12 mouse cellular contexts compared by ENCODE assay signal in the genomic region with DNA sequence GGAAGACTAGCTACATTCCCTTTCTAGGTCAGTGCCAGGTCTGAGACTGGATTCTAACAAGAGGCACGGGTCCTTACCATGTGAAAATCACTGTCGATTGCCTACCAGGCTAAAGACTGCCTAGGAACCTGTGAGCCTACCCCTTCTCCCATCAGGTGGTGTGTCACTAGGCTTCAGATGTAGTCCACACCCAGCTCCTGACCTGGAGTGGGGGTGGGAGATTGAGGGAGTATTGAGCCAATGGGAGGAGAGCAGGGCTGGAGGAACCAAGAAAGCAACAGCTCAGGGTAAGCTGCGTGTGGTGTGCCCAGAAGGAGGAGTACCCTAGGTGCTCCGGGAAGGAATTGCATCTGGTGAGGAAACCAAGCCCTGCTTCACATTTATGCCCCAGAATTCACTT. TPM values are rescaled to one million over a fixed set of nuclear protein-coding genes. Genes with fewer than 3 reads are reported as not detected.
A peak's percentile ranks its signal among the peaks of the same experiment; 100 is the strongest.
DNase-seq lines count a peak whose midpoint lies in the region; ATAC-seq and TF ChIP-seq lines count a peak whose summit lies in the region.
"Had no signal": no experiment of that assay in that cellular context is flagged by ENCODE, and none has a peak within 500 bp of the region (broad histone marks: within the 10 kb centered on the region; RNA-seq: fewer than 3 reads in every experiment).

No protein-coding gene starts in this region.

- peaks cover 78% of the 10 kb centered on the region for H3K36me3 ChIP-seq in forebrain, embryonic 10.5 days (replicated peaks)
- H3K36me3 ChIP-seq in forebrain, embryonic 11.5 days (ENCODE audit: control insufficient read depth, insufficient read depth, low read length) = no peaks in the 10 kb centered on the region
- no peaks in the 10 kb centered on the region for H3K36me3 ChIP-seq in lung, postnatal 0 days (ENCODE audit: insufficient read depth, low read length)
- H3K36me3 ChIP-seq in midbrain, embryonic 11.5 days (ENCODE audit: control insufficient read depth, insufficient read depth, low read length) = no peaks in the 10 kb centered on the region; the same call in 1 of the 2 replicates
- H3K36me3 ChIP-seq in stomach, embryonic 16.5 days (ENCODE audit: control insufficient read depth, insufficient read depth, low read length) = no peaks in the 10 kb centered on the region

- peak overlapping the region; percentile 73 for H3K27ac ChIP-seq in forebrain, embryonic 10.5 days
- H3K27ac ChIP-seq in forebrain, embryonic 11.5 days (ENCODE audit: low read depth, low read length) = no peak overlapping the region
- no peak overlapping the region for H3K27ac ChIP-seq in lung, postnatal 0 days (ENCODE audit: low read length)
- no peak overlapping the region; the same call in 1 of the 2 replicates for H3K27ac ChIP-seq in midbrain, embryonic 11.5 days (ENCODE audit: low read depth, low read length)
- no peak overlapping the region for H3K27ac ChIP-seq in stomach, embryonic 16.5 days (ENCODE audit: low read length)

- H3K4me2 ChIP-seq in forebrain, embryonic 11.5 days (ENCODE audit: low read depth, low read length, severe bottlenecking) = no peak overlapping the region
- no peak overlapping the region for H3K4me2 ChIP-seq in lung, postnatal 0 days (replicated peaks; ENCODE audit: low read depth, low read length)
- no peak overlapping the region for H3K4me2 ChIP-seq in midbrain, embryonic 11.5 days
- H3K4me2 ChIP-seq in stomach, embryonic 16.5 days (ENCODE audit: low read depth, low read length) = no peak overlapping the region

- TF ChIP-seq CTCF in lung, postnatal 0 days (IDR thresholded peaks at IDR 0.05) = no peak

- no peak overlapping the region for H3K4me3 ChIP-seq in forebrain, embryonic 10.5 days
- H3K4me3 ChIP-seq in forebrain, embryonic 11.5 days (ENCODE audit: low read depth, low read length) = no peak overlapping the region
- H3K4me3 ChIP-seq in lung, postnatal 0 days (ENCODE audit: low read depth, low read length) = no peak overlapping the region
- H3K4me3 ChIP-seq in midbrain, embryonic 11.5 days (ENCODE audit: low read depth, low read length) = no peak overlapping the region
- no peak overlapping the region for H3K4me3 ChIP-seq in stomach, embryonic 16.5 days (replicated peaks; ENCODE audit: low read length)
- H3K4me3 ChIP-seq: myocyte had no signal

- TF ChIP-seq EP300 in lung, postnatal 0 days (IDR thresholded peaks at IDR 0.05) = no peak

- no peak for DNase-seq in forebrain, embryonic 10.5 days (ENCODE audit: extremely low spot score, low spot score)
- no peak for DNase-seq in forebrain, embryonic 11.5 days (ENCODE audit: low spot score)
- DNase-seq in lung, postnatal 0 days (ENCODE audit: low spot score) = peak; percentile 42
- no peak for DNase-seq in lung, postnatal 4 days
- no peak for DNase-seq in midbrain, embryonic 11.5 days (ENCODE audit: low spot score, missing footprints)
- DNase-seq in gastrocnemius, postnatal 4 days (ENCODE audit: low spot score in 2 of 2) = no peak
- no peak for DNase-seq in heart, adult 18-20 months
- DNase-seq: kidney, adult 18-20 months; lung, postnatal 14 days; thymus, postnatal 36 days had no signal

- ATAC-seq in forebrain, embryonic 11.5 days (replicated peaks; ENCODE audit: low FRiP score) = no peak
- ATAC-seq in lung, postnatal 0 days = peak; percentile 73
- ATAC-seq in midbrain, embryonic 11.5 days (ENCODE audit: low FRiP score) = no peak
- ATAC-seq in stomach, embryonic 16.5 days (ENCODE audit: insufficient read depth, low FRiP score) = peak; percentile 19; the same call in 1 of the 2 replicates

- no peak overlapping the region for H3K9ac ChIP-seq in forebrain, embryonic 11.5 days (ENCODE audit: low read length)
- H3K9ac ChIP-seq in lung, postnatal 0 days (replicated peaks; ENCODE audit: low read depth) = no peak overlapping the region
- peak overlapping the region; percentile 42; the same call in 1 of the 2 replicates for H3K9ac ChIP-seq in midbrain, embryonic 11.5 days (ENCODE audit: low read length)
- H3K9ac ChIP-seq in stomach, embryonic 16.5 days (ENCODE audit: low read length) = peak overlapping the region; percentile 34; the same call in 1 of the 2 replicates

- 69% methylated on average over 4 of the region's 4 CpGs for WGBS in forebrain, embryonic 10.5 days
- 70% methylated on average over 4 of the region's 4 CpGs for WGBS in forebrain, embryonic 11.5 days
- 35% methylated on average over 4 of the region's 4 CpGs for WGBS in lung, postnatal 0 days
- WGBS in midbrain, embryonic 11.5 days = 75% methylated on average over 4 of the region's 4 CpGs
- WGBS in stomach, embryonic 16.5 days = 41% methylated on average over 4 of the region's 4 CpGs

- no peaks in the 10 kb centered on the region for H3K9me3 ChIP-seq in forebrain, embryonic 10.5 days
- H3K9me3 ChIP-seq in forebrain, embryonic 11.5 days (ENCODE audit: control insufficient read depth, low read length) = no peaks in the 10 kb centered on the region
- H3K9me3 ChIP-seq in lung, postnatal 0 days (ENCODE audit: low read length) = no peaks in the 10 kb centered on the region
- no peaks in the 10 kb centered on the region for H3K9me3 ChIP-seq in midbrain, embryonic 11.5 days (ENCODE audit: control insufficient read depth, low read length)
- H3K9me3 ChIP-seq in stomach, embryonic 16.5 days (replicated peaks; ENCODE audit: control insufficient read depth, low read length) = no peaks in the 10 kb centered on the region

- H3K27me3 ChIP-seq in forebrain, embryonic 10.5 days (ENCODE audit: poor library complexity, severe bottlenecking) = peaks cover 70% of the 10 kb centered on the region
- no peaks in the 10 kb centered on the region for H3K27me3 ChIP-seq in forebrain, embryonic 11.5 days (ENCODE audit: control insufficient read depth, insufficient read depth, low read length)
- no peaks in the 10 kb centered on the region for H3K27me3 ChIP-seq in lung, postnatal 0 days (replicated peaks; ENCODE audit: insufficient read depth, low read length)
- H3K27me3 ChIP-seq in midbrain, embryonic 11.5 days (ENCODE audit: control insufficient read depth, insufficient read depth, low read length) = no peaks in the 10 kb centered on the region
- H3K27me3 ChIP-seq in stomach, embryonic 16.5 days (ENCODE audit: control insufficient read depth, insufficient read depth, low read length) = no peaks in the 10 kb centered on the region

- H3K4me1 ChIP-seq in forebrain, embryonic 10.5 days = peaks cover 48% of the 10 kb centered on the region
- H3K4me1 ChIP-seq in forebrain, embryonic 11.5 days (replicated peaks; ENCODE audit: control insufficient read depth, insufficient read depth, low read length) = peaks cover 11% of the 10 kb centered on the region
- no peaks in the 10 kb centered on the region for H3K4me1 ChIP-seq in lung, postnatal 0 days (ENCODE audit: insufficient read depth, low read depth, low read length)
- H3K4me1 ChIP-seq in midbrain, embryonic 11.5 days (ENCODE audit: control insufficient read depth, insufficient read depth, low read length) = peaks cover 32% of the 10 kb centered on the region
- peaks cover 17% of the 10 kb centered on the region for H3K4me1 ChIP-seq in stomach, embryonic 16.5 days (ENCODE audit: control insufficient read depth, insufficient read depth, low read length)

RNA-seq across cellular contexts. Expression of a gene that starts 21.2 kb away (rescaled TPM):
- 0.12 and 0.22 TPM in 2 replicates for polyA plus RNA-seq in forebrain, embryonic 10.5 days (2016; fragmentation: Nextera tagmentation; extraction: Ambion mirVana)
- 0.49 and 0.57 TPM in 2 replicates for polyA plus RNA-seq in forebrain, embryonic 11.5 days (2014; fragmentation: Nextera tagmentation; extraction: Ambion mirVana)
- polyA plus RNA-seq in lung, postnatal 0 days (2015; fragmentation: Nextera tagmentation; extraction: Ambion mirVana) = 8.7 and 10.4 TPM in 2 replicates
- polyA plus RNA-seq in midbrain, embryonic 11.5 days (2014; fragmentation: Nextera tagmentation; extraction: Ambion mirVana) = 0.47 and 0.49 TPM in 2 replicates
- polyA plus RNA-seq in stomach, embryonic 16.5 days (2015; fragmentation: Nextera tagmentation; extraction: Ambion mirVana) = 11.4 and 16.4 TPM in 2 replicates
- total RNA-seq in gastrocnemius, postnatal 4 days (2021) = 1 to 10 TPM; 2.0 to 2.4 TPM
- total RNA-seq in heart, adult 18-20 months (2021) = 1 to 10 TPM; 1.7 to 1.8 TPM
- polyA plus RNA-seq: myocyte had no signal

RNA-seq across cellular contexts. Expression of a gene that starts 60.0 kb away (rescaled TPM):
- polyA plus RNA-seq in forebrain, embryonic 10.5 days (2016; fragmentation: Nextera tagmentation; extraction: Ambion mirVana) = 7.0 and 8.3 TPM in 2 replicates
- polyA plus RNA-seq in forebrain, embryonic 11.5 days (2014; fragmentation: Nextera tagmentation; extraction: Ambion mirVana) = 13.0 and 17.4 TPM in 2 replicates
- 1.4 and 3.1 TPM in 2 replicates for polyA plus RNA-seq in lung, postnatal 0 days (2015; fragmentation: Nextera tagmentation; extraction: Ambion mirVana)
- polyA plus RNA-seq in midbrain, embryonic 11.5 days (2014; fragmentation: Nextera tagmentation; extraction: Ambion mirVana) = 7.6 and 9.3 TPM in 2 replicates
- polyA plus RNA-seq in stomach, embryonic 16.5 days (2015; fragmentation: Nextera tagmentation; extraction: Ambion mirVana) = 7.9 and 8.5 TPM in 2 replicates
- 10 to 100 TPM; 18.7 to 22.7 TPM for total RNA-seq in gastrocnemius, postnatal 4 days (2021)
- total RNA-seq in heart, adult 18-20 months (2021) = 10 to 100 TPM in 1 of 2 experiments, 1 to 10 TPM in 1; 8.7 to 10.1 TPM

Comparison
In these comparisons a context has a peak if more than half of its experiments do, and no peak if none do; other contexts are left out.
1. ATAC-seq: peak in lung, postnatal 0 days (single experiment) and stomach, embryonic 16.5 days (single experiment); none in forebrain, embryonic 11.5 days (single experiment) and midbrain, embryonic 11.5 days (single experiment).
2. H3K9ac ChIP-seq: peak in midbrain, embryonic 11.5 days (single experiment) and stomach, embryonic 16.5 days (single experiment); none in forebrain, embryonic 11.5 days (single experiment) and lung, postnatal 0 days (single experiment).